Mouse (Mus musculus): ENCODE data around the gene Mup11. TPM values are rescaled to one million over a fixed set of nuclear protein-coding genes. Genes with fewer than 3 reads are reported as not detected.
"Not testable (repeated sequence)": the region's sequence is repeated elsewhere in the genome, so short reads cannot be mapped to it uniquely, and the experiment has no call there.

Mup11 gene
- total RNA-seq (2015), result not detected in 2 replicates
- not detected in 2 replicates for total RNA-seq (2017)

- ATAC-seq (ENCODE audit: poor library complexity, severe bottlenecking), result not testable (repeated sequence)
Observed at GRCm38 (mm10) chr4:60662311-60662710, at the start of gene Mup11. Gene Mup11 (minus strand): TSS chr4:60662411.

Other genes with a start within 250 kb of the Mup11 start
- not detected in 2 replicates for gene Mup9, start 240.5 kb downstream of the Mup11 start, total RNA-seq (2015)
- gene Mup9, start 240.5 kb downstream of the Mup11 start, total RNA-seq (2017), result not detected in 2 replicates
- not detected in 2 replicates for gene Mup1, start 160.5 kb downstream of the Mup11 start, total RNA-seq (2015)
- gene Mup1, start 160.5 kb downstream of the Mup11 start, total RNA-seq (2017), result not detected in 2 replicates
- gene Mup10, start 80.2 kb downstream of the Mup11 start, total RNA-seq (2015), result not detected in 2 replicates
- not detected in 2 replicates for gene Mup10, start 80.2 kb downstream of the Mup11 start, total RNA-seq (2017)
- gene Mup12, start 78.9 kb upstream of the Mup11 start, total RNA-seq (2015), result not detected in 2 replicates
- gene Mup12, start 78.9 kb upstream of the Mup11 start, total RNA-seq (2017), result not detected in 2 replicates
- gene Mup22, start 159.1 kb upstream of the Mup11 start, total RNA-seq (2015), result not detected in 2 replicates
- gene Mup22, start 159.1 kb upstream of the Mup11 start, total RNA-seq (2017), result not detected in 2 replicates